Mouse (Mus musculus): ENCODE results near the gene Dscaml1.

The Dscaml1 gene

DNA sequence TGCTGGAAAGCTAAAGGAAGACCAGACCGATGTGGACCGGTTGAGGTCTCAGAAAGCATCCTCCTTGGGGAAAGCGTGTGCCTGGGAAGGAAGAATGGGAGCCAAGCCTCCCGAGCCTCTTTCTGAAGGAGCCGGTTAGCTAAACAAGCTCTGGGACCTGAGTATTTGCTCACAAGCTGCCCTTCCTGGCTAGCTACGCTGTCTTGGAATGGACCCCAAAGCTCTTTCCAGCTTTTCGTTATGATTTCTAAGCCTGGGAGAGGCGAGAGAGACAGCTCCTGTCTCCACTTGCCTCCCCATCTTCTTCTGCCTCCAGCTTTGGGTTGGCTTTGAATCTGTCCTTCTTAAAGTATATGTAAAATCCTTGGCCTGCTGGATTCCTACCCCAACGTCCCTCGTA is 27.6 kb downstream of the Dscaml1 start:
- no peak for DNase-seq (ENCODE audit: low spot score in 2 of 2)

GRCm38 (mm10) chr9:45454889-45455610 is 28.6 kb downstream of the Dscaml1 start:
- no peak for DNase-seq (ENCODE audit: low spot score in 2 of 2)

- DNase-seq (ENCODE audit: low spot score in 2 of 2), result no peak
These were observed 30.8 kb downstream of the Dscaml1 start for GRCm38 (mm10) chr9:45457200-45457599.

- DNase-seq (ENCODE audit: low spot score in 2 of 2), result no peak
These were observed 31.9 kb downstream of the Dscaml1 start for GRCm38 (mm10) chr9:45458363-45458762.

DNA sequence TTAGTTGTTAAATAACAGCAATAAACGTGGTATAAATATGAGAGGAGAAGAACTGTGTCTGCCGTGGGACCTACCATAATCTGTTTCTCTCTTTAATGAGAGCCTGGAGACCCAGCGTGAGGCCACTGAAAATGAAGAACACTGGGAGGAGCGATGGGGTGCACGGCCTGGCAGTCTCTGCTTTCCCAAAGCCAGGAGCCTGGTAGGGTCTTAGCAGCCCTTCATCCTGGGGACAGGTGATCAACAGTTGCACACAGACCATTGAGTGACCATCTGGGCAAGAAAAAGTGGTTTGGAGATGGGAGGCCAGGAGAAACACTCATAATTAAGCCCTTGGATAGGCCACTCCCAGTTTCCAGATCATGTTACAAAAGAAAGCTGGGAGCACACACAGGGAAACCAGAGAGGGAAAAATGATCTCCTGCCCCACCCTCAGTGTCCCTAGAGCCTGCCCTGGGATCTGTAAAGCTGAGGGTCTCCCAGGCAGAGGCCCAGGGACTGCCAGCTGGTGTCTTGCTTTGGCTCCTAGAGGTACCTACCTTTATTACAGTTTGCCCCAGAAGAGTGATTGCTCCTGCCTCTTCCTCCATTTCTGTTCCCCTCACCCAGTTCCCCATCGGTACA is 39.1 kb downstream of the Dscaml1 start:
- no peak for DNase-seq (ENCODE audit: low spot score in 2 of 2)

DNA sequence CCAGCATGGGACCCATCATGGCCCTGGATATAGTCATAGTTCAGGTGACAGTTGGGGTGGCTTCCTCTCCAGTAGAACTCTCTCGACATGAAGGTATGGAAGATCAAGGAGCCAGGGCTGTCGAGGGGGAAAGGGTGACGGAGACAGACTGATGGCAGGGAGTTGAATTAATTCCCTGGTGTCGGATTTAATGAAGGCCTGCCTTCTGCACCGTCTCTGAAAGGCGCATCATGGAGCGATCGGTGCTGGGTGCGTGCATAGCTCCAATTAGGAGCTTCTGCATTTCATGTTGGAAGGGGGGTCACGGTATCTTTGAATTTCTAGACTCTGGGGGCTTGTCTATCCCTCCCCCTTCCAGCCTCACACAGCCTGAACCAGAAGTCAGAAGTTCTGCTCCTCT is 41.8 kb downstream of the Dscaml1 start:
- DNase-seq (ENCODE audit: low spot score in 2 of 2), result no peak

GRCm38 (mm10) chr9:45470746-45471471 is 44.5 kb downstream of the Dscaml1 start:
- DNase-seq (ENCODE audit: low spot score in 2 of 2), result no peak

DNA sequence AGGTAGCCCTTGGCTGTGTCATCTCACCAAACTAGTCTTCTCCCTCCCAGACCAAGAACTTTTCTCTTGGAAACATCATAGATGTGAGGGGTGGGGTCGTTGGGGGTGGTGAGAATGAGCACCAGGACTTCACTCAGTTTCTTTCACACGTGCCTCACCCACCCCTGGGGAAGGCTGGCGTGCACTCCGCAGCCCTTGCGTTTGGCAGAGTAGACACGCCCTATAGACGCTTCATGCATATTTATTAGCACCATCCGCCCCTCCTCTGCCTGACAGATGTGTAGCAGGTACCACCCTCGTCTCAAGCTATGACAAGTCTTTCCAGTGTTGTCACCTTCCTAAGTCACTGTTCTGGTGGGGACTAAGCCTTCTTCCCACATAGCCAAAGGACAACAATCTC is 45.3 kb downstream of the Dscaml1 start:
- DNase-seq (ENCODE audit: low spot score in 2 of 2), result no peak

DNA sequence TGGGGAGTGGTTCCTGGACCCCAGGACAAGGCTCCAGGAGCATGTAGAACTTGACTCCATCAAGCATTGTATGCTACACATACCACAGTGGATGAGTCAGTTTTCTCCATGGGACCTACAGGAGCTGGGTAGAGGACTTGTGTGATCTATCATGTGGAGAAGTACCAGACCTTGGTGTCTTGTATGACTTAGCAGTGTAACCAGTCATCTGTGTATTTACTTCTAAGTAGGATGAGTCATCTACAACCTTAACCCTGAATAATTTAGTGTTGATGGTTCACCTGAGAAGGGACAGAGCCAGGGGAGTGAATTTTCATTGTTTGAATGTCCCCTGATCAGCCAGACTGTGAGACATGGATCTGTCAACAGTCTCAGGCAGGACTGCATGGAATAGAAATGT is 48.4 kb downstream of the Dscaml1 start:
- no peak for DNase-seq (ENCODE audit: low spot score in 2 of 2)

- DNase-seq (ENCODE audit: low spot score in 2 of 2), result no peak
These were observed 54.5 kb downstream of the Dscaml1 start for GRCm38 (mm10) chr9:45480936-45481335.

- DNase-seq (ENCODE audit: low spot score in 2 of 2), result no peak
These were observed 60.2 kb downstream of the Dscaml1 start for GRCm38 (mm10) chr9:45486665-45487074.

DNA sequence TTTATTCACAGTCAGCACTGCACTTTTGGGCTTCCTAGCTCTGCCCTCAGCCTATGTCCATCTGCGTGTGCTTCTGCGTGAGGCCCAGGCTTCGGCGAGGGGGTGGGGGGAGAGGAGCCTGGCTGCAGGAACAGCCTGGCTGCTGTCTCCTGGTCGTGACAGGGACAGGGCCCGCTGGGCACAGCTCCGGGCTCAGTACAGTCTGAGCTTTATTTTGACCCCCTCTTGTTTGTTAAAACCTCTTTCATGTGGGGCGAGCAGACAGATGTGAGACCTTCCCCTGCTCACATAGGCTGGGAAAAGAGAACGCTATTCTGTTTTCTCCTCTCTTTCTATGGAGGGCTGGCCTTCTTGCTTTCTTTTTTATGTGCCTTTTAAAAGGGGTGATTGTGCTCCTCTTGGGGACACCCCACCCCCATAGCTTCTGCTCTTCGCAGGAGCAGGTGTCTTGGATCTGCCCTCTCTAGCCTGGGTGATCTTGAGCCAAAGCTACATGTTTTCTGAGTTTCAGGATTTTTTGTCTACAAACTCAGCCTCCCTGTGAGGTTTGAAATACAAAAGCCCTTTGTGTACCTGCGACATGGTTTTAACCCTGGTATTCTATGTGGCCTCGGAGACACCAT is 60.9 kb downstream of the Dscaml1 start:
- no peak for DNase-seq (ENCODE audit: low spot score in 2 of 2)

- DNase-seq (ENCODE audit: low spot score in 2 of 2), result no peak
These were observed 64.5 kb downstream of the Dscaml1 start for GRCm38 (mm10) chr9:45490899-45491298.

DNA sequence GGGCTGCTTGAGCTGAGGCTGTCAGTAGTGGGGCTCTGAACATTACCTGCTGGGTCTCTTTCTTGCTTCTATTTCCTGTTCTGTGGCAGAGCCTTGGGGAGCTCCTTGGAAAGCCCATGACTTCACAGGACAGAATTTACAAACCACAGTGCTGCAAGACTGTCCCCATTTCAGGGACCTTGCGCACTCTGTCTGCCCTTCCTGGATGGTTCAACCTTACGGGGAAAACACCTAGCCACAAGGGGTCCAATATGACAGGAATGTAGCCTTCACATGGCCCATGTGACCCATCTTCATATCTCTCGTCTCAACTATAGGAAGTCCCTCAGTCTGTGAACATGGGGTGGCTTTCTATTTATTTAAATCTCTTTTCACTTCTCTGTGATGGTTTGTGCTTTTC is 68.5 kb downstream of the Dscaml1 start:
- DNase-seq (ENCODE audit: low spot score in 2 of 2), result no peak

GRCm38 (mm10) chr9:45496340-45496739 is 69.9 kb downstream of the Dscaml1 start:
- DNase-seq (ENCODE audit: low spot score in 2 of 2), result no peak

- DNase-seq (ENCODE audit: low spot score in 2 of 2), result no peak
These were observed 70.5 kb downstream of the Dscaml1 start for GRCm38 (mm10) chr9:45496944-45497343.

DNA sequence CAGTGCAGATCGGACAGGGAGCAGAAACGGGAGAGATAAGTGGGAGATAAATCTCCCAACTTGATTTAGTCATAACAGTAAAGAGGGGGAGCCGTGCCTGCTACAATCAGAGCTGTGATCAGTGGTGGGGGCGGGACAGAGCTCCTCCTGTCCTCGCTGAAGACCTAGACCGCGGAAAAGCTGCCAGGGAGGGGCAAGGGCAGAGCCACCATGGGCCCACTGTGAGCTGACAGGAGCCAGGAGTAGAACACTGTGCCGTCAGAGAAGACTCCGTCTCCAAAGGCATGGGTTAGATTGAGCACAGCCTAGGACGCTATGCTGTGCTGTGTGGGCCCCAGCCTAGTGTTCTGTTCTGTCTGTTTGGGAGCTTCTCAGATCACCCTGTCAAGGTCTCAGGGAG is 72.8 kb downstream of the Dscaml1 start:
- no peak for DNase-seq (ENCODE audit: low spot score in 2 of 2)

DNA sequence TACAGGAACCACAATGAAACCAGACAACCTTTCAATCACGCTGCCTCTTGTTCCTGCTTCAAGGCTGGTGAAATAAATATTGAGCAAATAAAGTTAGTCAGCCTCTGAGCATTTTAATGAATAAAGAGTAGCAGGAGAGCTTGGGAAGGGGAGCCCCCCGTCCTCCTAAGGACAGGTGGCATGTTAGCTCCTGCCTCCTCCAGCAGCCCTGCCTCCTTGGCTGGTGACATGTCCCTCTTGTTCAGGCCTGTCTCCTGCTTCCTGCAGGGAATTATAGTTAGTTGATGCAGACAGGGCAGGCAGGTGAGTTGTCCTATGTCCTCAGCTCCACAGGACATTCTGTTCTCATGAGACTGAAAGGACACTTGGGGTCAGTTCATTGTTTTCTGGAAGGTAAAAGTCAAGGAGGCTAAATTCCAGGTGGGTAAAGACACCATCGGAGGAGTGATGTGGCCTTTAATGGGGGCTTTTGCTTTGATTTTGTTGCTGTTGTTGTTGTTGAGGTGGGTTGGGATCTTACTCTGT is 73.7 kb downstream of the Dscaml1 start:
- no peak for DNase-seq (ENCODE audit: low spot score in 2 of 2)

- no peak for DNase-seq (ENCODE audit: low spot score in 2 of 2)
These were observed 75.0 kb downstream of the Dscaml1 start for GRCm38 (mm10) chr9:45501295-45501927.

- no peak for DNase-seq (ENCODE audit: low spot score in 2 of 2)
These were observed 75.7 kb downstream of the Dscaml1 start for GRCm38 (mm10) chr9:45501963-45502641.

DNA sequence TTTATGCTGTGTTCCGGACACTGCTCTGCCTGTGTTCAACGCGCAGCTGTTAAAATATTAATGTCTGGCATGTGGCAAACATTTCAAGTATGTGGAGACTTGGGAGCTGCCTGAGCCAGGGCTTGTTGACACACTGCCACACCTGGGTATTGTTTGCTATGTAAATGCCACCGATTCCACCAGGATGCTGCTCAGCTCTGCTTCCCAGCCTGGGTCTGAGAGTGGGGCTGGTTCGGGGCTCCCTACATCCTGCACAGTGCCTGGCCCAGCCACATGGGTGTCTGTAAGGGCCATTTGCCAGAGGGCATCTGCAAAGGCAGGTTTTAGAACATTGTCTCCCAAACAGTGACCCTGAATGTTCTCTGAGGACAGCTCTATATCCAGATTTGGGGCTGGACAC is 78.5 kb downstream of the Dscaml1 start:
- no peak for DNase-seq (ENCODE audit: low spot score in 2 of 2)
